Mouse (Mus musculus) kidney, adult 11 months (tissue): ENCODE measurements at regions not wholly inside any gene's neighbourhood (a gene's known extent, or its start where the extent isn't known, plus 50 kb on each side); places are given as distances from the start of the nearest gene placed in this dataset.

ENCODE experiments used
- DNase-seq: peaks from one replicate; pipeline ENCODE4 v3.0.0; 2022

- DNase-seq: peak; percentile 32
Observed at GRCm38 (mm10) chr9:81726542-81726941, 92.9 kb upstream of the Htr1b start.

- DNase-seq: no peak
Observed at GRCm38 (mm10) chr9:81720103-81720502, 86.5 kb upstream of the Htr1b start.

GRCm38 (mm10) chr9:81716980-81717868 is 83.6 kb upstream of the Htr1b start:
- no peak for DNase-seq

GRCm38 (mm10) chr9:81691351-81691750 is 57.7 kb upstream of the Htr1b start:
- DNase-seq: no peak

GRCm38 (mm10) chr9:81689744-81690143 is 56.1 kb upstream of the Htr1b start:
- no peak for DNase-seq
